Mouse (Mus musculus) lung, embryonic 15.5 days (tissue): ENCODE measurements around the gene Ces1d. TPM values are rescaled to one million over a fixed set of nuclear protein-coding genes. Genes with fewer than 3 reads are reported as not detected.
"Not testable (repeated sequence)": the region's sequence is repeated elsewhere in the genome, so short reads cannot be mapped to it uniquely, and the experiment has no call there.

ENCODE experiments used
- ATAC-seq: fragments of 200-750 bp; cut with Nextera tagmentation; 2 replicates; pipeline ENCODE4 v1.8.0; 2017; ENCODE audit warnings: moderate number of reproducible peaks, borderline replicate concordance; ENCODE audit not compliant: low FRiP score, low TSS enrichment; ENCODE audit errors: extremely low read depth
- H3K27ac ChIP-seq: fragments of 300-500 bp; sonication (generic); 2 replicates; pipeline ENCODE4 v1.5.1; 2015; ENCODE audit warnings: moderate library complexity, mild to moderate bottlenecking, inconsistent platforms
- H3K27me3 ChIP-seq: fragments of 300-500 bp; sonication (generic); 2 replicates; pipeline ENCODE4 v1.6.1; 2015; ENCODE audit warnings: inconsistent platforms
- H3K36me3 ChIP-seq: fragments of 300-500 bp; sonication (generic); 2 replicates; pipeline ENCODE4 v1.6.1; 2015; ENCODE audit warnings: inconsistent platforms
- H3K4me1 ChIP-seq: fragments of 300-500 bp; sonication (generic); 2 replicates; pipeline ENCODE4 v1.6.1; 2015; ENCODE audit warnings: inconsistent platforms
- H3K4me2 ChIP-seq: fragments of 300-500 bp; sonication (generic); 2 replicates; pipeline ENCODE4 v1.6.1; 2015; ENCODE audit warnings: inconsistent platforms, mild to moderate bottlenecking, moderate library complexity
- H3K4me3 ChIP-seq: fragments of 300-500 bp; sonication (generic); 2 replicates; pipeline ENCODE4 v1.5.1; 2015; ENCODE audit warnings: mild to moderate bottlenecking, inconsistent platforms
- H3K9ac ChIP-seq: fragments of 300-500 bp; sonication (generic); 2 replicates; pipeline ENCODE4 v1.6.1; 2015; ENCODE audit warnings: inconsistent platforms
- H3K9me3 ChIP-seq: fragments of 300-500 bp; sonication (generic); 2 replicates; pipeline ENCODE4 v1.6.1; 2016; ENCODE audit warnings: inconsistent platforms
- WGBS: fragments of 180-500 bp; shearing (Covaris S2); methylation state at CpG from one replicate; pipeline ENCODE4 v1.1.7; 2015; 5-methylcytosine and 5-hydroxymethylcytosine counted together
- polyA plus RNA-seq: library from polyadenylated mRNA; unstranded; fragments of >200 nt; fragmentation: Nextera tagmentation; extraction: Ambion mirVana; gene quantifications from 2 replicates; pipeline ENCODE4 v1.2.1, GENCODE M21; 2015

Ces1d gene
- polyA plus RNA-seq, 1 experiment from 2014 or later: 59.8 TPM

DNA sequence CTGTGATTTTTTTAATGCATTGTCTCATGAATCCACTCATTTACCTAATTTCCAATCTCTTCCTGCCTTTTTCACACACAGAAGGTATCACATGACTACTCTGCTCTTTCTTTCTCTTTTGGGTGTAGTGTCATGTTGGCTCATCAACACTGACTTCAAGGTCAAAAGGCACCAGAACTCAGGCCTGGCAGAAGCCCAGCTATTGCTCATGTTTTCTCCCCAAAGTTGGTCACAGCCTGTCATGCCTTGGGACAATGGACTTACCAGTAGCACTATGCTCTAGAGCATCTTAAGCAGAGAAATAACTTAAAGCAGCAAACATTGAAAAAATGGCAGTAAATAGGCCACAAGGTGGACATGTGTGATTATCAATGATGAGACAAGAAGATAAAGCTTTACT, 13.5 kb upstream of the Ces1d start:
- Histone ChIP-seq H3K4me1 (no peaks in the 10 kb centered on the region), H3K9me3 (no peaks in the 10 kb centered on the region), H3K4me3 (no peak overlapping the region), H3K36me3 (no peaks in the 10 kb centered on the region), H3K27ac (no peak overlapping the region), H3K4me2 (no peak overlapping the region), H3K27me3 (no peaks in the 10 kb centered on the region), H3K9ac (no peak overlapping the region)
- ATAC-seq: no peak

DNA sequence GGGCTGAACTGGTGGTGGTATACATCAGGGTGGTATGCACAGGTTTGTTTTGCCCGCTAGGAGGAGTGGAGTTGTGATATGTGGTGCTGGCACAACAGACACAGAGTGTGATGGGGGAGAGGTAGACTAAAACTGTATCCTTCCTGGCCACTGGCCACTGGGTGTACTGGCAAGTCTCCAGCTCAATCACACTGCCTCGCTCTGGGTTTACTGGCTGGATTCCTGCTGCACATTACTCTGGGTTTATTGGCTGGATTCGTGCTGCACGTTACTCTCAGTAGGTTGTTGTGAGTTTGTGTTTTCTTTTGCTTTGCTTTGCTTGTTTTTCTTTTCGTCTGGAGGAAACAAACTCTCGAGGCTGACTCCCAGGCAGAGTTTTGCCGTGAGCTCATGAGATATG, 1.5 kb upstream of the Ces1d start:
- H3K4me3 ChIP-seq, H3K9ac ChIP-seq, H3K27ac ChIP-seq, H3K4me1 ChIP-seq, H3K4me2 ChIP-seq, H3K36me3 ChIP-seq, H3K9me3 ChIP-seq, H3K27me3 ChIP-seq: not testable (repeated sequence)
- ATAC-seq: peak; percentile 24; the same call in 1 of the 2 replicates
- 37% methylated on average over 7 of the region's 7 CpGs for WGBS

DNA sequence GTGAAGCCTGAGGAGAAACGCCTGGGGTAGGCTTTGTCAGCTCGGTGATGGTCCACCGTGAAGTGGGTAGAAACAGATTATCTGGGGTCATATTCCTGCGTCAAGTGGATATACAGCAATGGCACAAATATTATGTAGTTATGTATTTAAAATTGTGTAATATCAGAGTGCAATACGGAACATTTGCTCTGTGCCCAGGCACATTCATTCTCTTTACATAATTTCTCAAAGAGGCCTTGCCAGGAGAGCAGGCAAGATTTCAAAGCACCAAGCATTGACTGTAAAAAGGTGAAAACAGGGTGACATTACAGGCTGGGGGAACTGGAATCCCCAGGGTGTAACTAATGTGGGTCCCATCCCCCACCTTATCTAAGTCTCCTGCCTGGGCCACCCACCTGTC, 1.2 kb downstream of the Ces1d start:
- no peak for ATAC-seq
- H3K27ac ChIP-seq: peak overlapping the region; percentile 64

DNA sequence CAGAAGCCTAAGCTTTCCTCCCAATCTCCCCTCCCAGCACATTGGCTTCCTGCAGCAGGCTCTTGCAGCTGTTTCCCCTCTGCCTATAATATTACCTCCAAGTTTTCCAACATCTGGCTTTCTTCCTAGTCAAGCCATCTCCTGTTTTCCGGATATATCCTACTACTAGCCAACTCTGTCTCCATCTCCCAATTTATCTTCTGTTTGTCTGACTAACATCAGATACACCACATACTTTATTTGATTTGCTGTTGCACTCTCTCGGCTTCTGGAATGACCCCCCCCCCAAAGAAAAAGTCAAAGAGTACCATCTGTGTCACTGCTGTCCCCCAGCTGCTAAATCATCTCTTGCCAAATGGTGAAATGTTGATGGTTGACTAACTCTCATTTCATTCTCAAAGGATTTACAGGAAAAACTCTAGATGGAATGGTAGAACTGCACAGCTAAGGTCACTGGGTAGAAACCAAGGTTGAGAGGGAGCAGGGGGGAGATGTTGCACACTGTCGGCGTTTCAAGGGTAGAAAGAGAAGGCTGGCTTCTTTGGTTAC, 17.0 kb downstream of the Ces1d start:
- 38% methylated on average over 4 of the region's 4 CpGs for WGBS
- peak overlapping the region; percentile 21; the same call in 1 of the 2 replicates for H3K27ac ChIP-seq
- no peaks in the 10 kb centered on the region for H3K27me3 ChIP-seq
- no peak overlapping the region for H3K4me2 ChIP-seq
- no peaks in the 10 kb centered on the region for H3K36me3 ChIP-seq
- H3K4me1 ChIP-seq: peaks cover 16% of the 10 kb centered on the region
- ATAC-seq: peak; percentile 89
- H3K9ac ChIP-seq: no peak overlapping the region
- H3K4me3 ChIP-seq: no peak overlapping the region
- no peaks in the 10 kb centered on the region for H3K9me3 ChIP-seq

More for the DNA sequence above, 1.2 kb downstream of the Ces1d start:
- peak overlapping the region; percentile 23 for H3K4me3 ChIP-seq
- WGBS: 63% methylated on average over 5 of the region's 5 CpGs
- no peaks in the 10 kb centered on the region for H3K36me3 ChIP-seq
- no peak overlapping the region for H3K9ac ChIP-seq
- peaks cover 4% of the 10 kb centered on the region for H3K4me1 ChIP-seq
- H3K4me2 ChIP-seq: peak overlapping the region; percentile 45
- no peaks in the 10 kb centered on the region for H3K27me3 ChIP-seq
- H3K9me3 ChIP-seq: no peaks in the 10 kb centered on the region

DNA sequence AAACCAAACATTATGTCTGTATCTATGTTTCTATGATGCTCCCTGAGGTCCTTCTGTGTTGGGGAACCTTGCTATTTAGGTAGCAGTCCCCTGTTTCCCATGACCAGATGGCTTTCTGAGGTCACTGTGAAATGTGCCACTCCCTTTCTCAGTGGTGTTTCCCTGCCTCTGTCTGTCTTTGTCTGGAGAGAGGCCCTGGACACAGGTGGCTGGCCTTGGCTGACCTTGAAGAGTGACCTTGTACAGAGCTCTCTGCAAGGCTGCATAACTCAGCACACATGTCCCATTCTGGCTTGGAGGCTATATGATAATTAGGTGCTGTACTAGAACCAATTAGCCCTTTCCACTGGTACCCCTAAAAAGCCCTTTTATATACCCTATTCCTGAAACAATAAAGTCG, 21.0 kb downstream of the Ces1d start:
- Histone ChIP-seq H3K36me3 (no peaks in the 10 kb centered on the region), H3K9ac (no peak overlapping the region), H3K27me3 (no peaks in the 10 kb centered on the region), H3K9me3 (no peaks in the 10 kb centered on the region), H3K27ac (no peak overlapping the region), H3K4me2 (no peak overlapping the region), H3K4me3 (no peak overlapping the region), H3K4me1 (peaks cover 20% of the 10 kb centered on the region)
- ATAC-seq: no peak
- WGBS: 62% methylated on average over 1 of the region's 1 CpGs

DNA sequence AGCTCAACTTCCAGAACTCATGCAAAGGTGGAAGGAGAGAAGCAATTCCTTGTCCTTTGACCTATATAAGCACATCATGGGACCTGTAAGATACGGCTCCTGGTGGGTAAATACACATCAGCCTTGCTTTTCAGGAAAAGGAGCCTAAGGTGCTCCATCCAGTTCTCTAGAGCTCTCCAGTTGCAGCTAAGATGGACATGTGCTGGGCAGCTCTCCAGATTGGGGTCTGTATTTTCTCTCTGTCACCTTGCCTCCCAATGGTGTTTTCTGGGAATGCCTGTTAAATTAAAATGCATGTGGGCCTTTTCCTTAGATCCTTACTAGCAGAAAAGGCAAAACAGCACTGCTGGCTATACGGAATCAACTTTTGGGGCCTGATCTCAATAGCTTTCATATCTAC, 23.1 kb downstream of the Ces1d start:
- 72% methylated on average over 2 of the region's 2 CpGs for WGBS
- no peaks in the 10 kb centered on the region for H3K27me3 ChIP-seq
- H3K36me3 ChIP-seq: no peaks in the 10 kb centered on the region
- no peak overlapping the region for H3K9ac ChIP-seq
- H3K4me1 ChIP-seq: peaks cover 14% of the 10 kb centered on the region
- H3K27ac ChIP-seq: no peak overlapping the region
- H3K4me2 ChIP-seq: no peak overlapping the region
- no peaks in the 10 kb centered on the region for H3K9me3 ChIP-seq
- no peak for ATAC-seq
- H3K4me3 ChIP-seq: no peak overlapping the region

DNA sequence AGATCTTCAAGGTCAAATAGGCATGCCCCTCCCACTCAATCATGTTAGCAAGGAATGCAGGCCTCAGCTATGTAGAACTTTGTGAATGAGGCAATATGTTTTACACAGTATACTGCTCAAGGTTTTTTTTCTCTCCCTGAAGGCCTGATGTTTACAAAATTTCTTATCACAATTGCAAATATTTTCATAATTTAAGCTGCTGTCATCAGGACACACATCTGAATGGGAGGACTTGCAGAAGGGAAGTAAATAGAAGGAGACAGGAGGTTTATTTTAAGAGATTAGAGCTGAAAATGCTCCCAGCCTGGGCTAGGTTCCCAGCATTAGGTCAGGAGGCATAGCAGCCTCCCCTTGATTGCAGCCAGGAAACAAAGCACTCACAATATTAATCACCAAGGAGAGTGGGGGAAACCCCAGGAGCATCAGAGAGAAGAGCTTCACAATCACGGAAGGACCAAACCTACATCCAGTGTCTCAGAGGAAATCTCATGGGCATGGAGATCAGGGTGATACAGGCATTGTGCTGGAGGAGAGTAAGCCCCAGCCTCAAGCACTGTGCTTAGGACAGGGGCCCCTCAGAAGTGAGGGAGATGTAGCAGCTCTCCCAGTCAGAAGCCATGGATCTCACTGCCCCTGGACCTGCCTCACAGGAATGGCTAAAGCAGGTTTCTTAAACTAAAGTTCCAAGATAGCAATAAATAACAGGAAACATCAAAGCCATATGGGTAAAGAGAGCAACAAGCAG, 25.6 kb downstream of the Ces1d start:
- Histone ChIP-seq H3K4me2 (no peak overlapping the region), H3K9me3 (no peaks in the 10 kb centered on the region), H3K4me1 (peaks cover 7% of the 10 kb centered on the region; the same call in 1 of the 2 replicates), H3K27me3 (no peaks in the 10 kb centered on the region), H3K4me3 (no peak overlapping the region), H3K36me3 (no peaks in the 10 kb centered on the region), H3K27ac (peak overlapping the region; percentile 50; the same call in 1 of the 2 replicates), H3K9ac (no peak overlapping the region)
- WGBS: 24% methylated on average over 1 of the region's 1 CpGs
- peak; percentile 84 for ATAC-seq

DNA sequence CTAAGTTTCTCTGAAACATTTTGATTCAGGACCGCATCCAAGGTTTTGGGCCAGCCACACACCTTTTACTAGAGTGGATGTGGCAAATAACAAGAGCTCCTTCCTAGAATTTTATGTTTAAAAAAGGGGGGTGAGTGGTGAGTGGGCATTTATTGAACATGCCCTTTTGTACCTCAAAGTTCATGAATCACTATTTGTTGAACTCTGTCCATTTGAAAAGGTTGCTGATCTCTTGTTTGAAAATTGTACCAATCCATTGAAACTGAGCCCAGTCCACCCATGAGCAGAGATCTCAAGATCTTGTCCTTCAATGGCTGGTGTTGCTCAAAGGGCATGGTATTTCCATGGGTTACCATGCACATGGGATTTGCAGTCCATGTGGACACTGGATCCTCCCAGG, 34.3 kb downstream of the Ces1d start:
- H3K4me1 ChIP-seq: no peaks in the 10 kb centered on the region
- WGBS: 82% methylated on average over 1 of the region's 1 CpGs
- no peak overlapping the region for H3K9ac ChIP-seq
- no peaks in the 10 kb centered on the region for H3K27me3 ChIP-seq
- H3K4me3 ChIP-seq: no peak overlapping the region
- ATAC-seq: no peak
- H3K4me2 ChIP-seq: no peak overlapping the region
- H3K36me3 ChIP-seq: no peaks in the 10 kb centered on the region
- H3K27ac ChIP-seq: no peak overlapping the region
- no peaks in the 10 kb centered on the region for H3K9me3 ChIP-seq

DNA sequence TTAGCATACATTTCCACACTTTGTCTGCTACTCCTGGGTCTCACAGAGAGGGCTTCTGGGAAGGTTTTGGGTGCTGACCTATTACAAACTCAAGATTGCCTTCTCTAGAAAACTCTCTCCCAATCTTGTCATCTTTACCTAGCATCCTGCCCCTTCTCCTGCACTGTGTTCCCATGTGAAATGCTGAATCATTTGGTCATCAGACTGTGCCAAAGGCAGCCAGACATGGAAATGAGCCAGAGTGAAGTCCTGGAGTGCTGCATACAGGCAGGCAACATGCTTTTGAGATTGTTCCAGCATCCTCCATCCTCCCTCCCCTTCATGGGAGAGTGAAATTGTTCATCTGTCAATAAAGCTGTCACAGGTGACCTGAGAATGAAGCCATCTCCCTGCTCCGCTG, 46.2 kb downstream of the Ces1d start:
- H3K4me1 ChIP-seq: no peaks in the 10 kb centered on the region
- H3K4me2 ChIP-seq: no peak overlapping the region
- H3K4me3 ChIP-seq: no peak overlapping the region
- 89% methylated on average over 1 of the region's 1 CpGs for WGBS
- no peak overlapping the region for H3K27ac ChIP-seq
- no peaks in the 10 kb centered on the region for H3K9me3 ChIP-seq
- H3K9ac ChIP-seq: no peak overlapping the region
- ATAC-seq: no peak
- no peaks in the 10 kb centered on the region for H3K27me3 ChIP-seq
- no peaks in the 10 kb centered on the region for H3K36me3 ChIP-seq

DNA sequence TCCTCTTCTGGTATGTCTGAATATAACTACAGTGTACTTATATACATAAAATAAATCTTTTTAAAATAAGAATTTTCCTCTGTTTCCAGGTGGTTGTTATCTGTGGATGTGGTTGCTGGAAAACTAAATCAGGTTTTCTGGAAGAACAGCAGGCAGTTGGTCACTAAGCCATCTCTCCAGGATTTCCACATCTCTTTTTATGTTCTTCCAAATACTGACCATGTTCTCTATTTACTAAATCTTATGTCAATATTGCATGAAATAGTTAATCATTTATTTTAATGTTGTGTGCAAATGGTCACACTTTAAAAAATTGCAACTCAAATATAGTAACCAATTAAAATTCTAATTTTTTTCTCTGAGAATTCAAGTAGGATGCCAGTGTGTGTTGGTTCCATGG, 50.3 kb downstream of the Ces1d start:
- Histone ChIP-seq H3K27ac (no peak overlapping the region), H3K36me3 (no peaks in the 10 kb centered on the region), H3K4me1 (no peaks in the 10 kb centered on the region), H3K9me3 (no peaks in the 10 kb centered on the region), H3K4me2 (no peak overlapping the region), H3K9ac (no peak overlapping the region), H3K27me3 (no peaks in the 10 kb centered on the region), H3K4me3 (no peak overlapping the region)
- no peak for ATAC-seq

DNA sequence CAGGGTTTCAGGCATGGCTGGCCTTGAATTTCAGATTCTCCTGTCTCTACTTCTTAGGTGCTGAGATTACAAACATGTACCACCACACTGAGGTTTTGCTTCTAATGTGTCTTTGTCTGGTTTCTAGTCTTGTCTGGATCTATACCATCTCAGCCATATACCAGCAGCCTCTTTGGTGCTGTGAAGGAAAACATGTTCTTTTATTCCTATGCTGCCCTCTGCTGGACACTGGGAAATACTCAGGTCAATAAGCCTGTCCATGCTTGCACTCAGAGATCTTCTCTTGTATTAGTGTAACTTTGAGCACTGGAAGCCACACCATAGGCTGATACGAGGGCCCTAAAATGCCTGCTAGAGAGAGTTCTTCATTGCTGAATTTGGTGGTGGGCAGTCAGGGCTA, 56.9 kb downstream of the Ces1d start:
- H3K9ac ChIP-seq: no peak overlapping the region
- no peak for ATAC-seq
- 42% methylated on average over 1 of the region's 1 CpGs for WGBS
- no peak overlapping the region for H3K27ac ChIP-seq
- no peaks in the 10 kb centered on the region for H3K36me3 ChIP-seq
- no peaks in the 10 kb centered on the region for H3K27me3 ChIP-seq
- H3K4me3 ChIP-seq: no peak overlapping the region
- no peak overlapping the region for H3K4me2 ChIP-seq
- no peaks in the 10 kb centered on the region for H3K9me3 ChIP-seq
- H3K4me1 ChIP-seq: no peaks in the 10 kb centered on the region

DNA sequence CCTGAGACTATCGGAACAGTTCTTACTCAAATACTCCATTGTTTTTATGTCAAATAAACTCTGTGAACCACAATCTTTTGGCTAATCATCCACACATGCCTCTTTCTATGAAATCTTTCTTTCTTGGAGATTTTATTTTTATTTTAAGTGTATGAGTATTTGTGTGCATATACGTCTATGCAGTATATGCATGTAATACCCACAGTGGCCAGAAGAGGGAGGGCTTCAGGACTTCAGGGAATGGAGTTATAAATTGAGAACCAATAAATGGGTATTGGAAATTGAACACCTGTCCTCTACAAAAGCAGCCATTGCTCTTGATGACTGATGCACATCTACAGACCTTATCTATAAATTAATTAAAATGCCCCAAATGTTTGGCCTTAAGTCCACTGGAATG, 65.4 kb downstream of the Ces1d start:
- 86% methylated on average over 2 of the region's 2 CpGs for WGBS
- no peak overlapping the region for H3K27ac ChIP-seq
- no peak for ATAC-seq

More for the DNA sequence above, 65.4 kb downstream of the Ces1d start:
- Histone ChIP-seq H3K9me3 (no peaks in the 10 kb centered on the region), H3K9ac (no peak overlapping the region), H3K4me1 (no peaks in the 10 kb centered on the region), H3K36me3 (no peaks in the 10 kb centered on the region), H3K27me3 (no peaks in the 10 kb centered on the region), H3K4me3 (no peak overlapping the region), H3K4me2 (no peak overlapping the region)
